Mouse (Mus musculus) embryonic facial prominence, embryonic 12.5 days (tissue): ENCODE results near the gene Cd46. TPM values are rescaled to one million over a fixed set of nuclear protein-coding genes. Genes with fewer than 3 reads are reported as not detected.

ENCODE experiments used
- ATAC-seq: fragments of 200-750 bp; cut with Nextera tagmentation; 2 replicates; pipeline ENCODE4 v1.8.0; 2017; ENCODE audit not compliant: insufficient number of reproducible peaks, insufficient read depth, low FRiP score, low TSS enrichment
- H3K27ac ChIP-seq: fragments of 300-500 bp; sonication (generic); 2 replicates; pipeline ENCODE4 v1.5.1; 2016; ENCODE audit warnings: mild to moderate bottlenecking
- H3K27me3 ChIP-seq: fragments of 300-500 bp; sonication (generic); 2 replicates; pipeline ENCODE4 v1.6.1; 2016; ENCODE audit warnings: mild to moderate bottlenecking, moderate library complexity
- H3K36me3 ChIP-seq: fragments of 300-500 bp; sonication (generic); 2 replicates; pipeline ENCODE4 v1.6.1; 2016; ENCODE audit warnings: mild to moderate bottlenecking
- H3K4me1 ChIP-seq: fragments of 300-500 bp; sonication (generic); 2 replicates; pipeline ENCODE4 v1.6.1; 2016
- H3K4me2 ChIP-seq: fragments of 300-500 bp; sonication (generic); replicated peaks from 2 replicates; pipeline ENCODE4 v1.6.1; 2016; ENCODE audit warnings: mild to moderate bottlenecking, moderate library complexity
- H3K4me3 ChIP-seq: fragments of 300-500 bp; sonication (generic); 2 replicates; pipeline ENCODE4 v1.5.1; 2016; ENCODE audit warnings: mild to moderate bottlenecking
- H3K9ac ChIP-seq: fragments of 300-500 bp; sonication (generic); 2 replicates; pipeline ENCODE4 v1.6.1; 2016; ENCODE audit warnings: mild to moderate bottlenecking, moderate library complexity
- H3K9me3 ChIP-seq: fragments of 300-500 bp; sonication (generic); 2 replicates; pipeline ENCODE4 v1.6.1; 2016; ENCODE audit warnings: mild to moderate bottlenecking, moderate library complexity
- WGBS: fragments of 180-500 bp; shearing (Covaris S2); methylation state at CpG from one replicate; pipeline ENCODE4 v1.1.7; 2016; 5-methylcytosine and 5-hydroxymethylcytosine counted together
- polyA plus RNA-seq: library from polyadenylated mRNA; unstranded; fragments of >200 nt; fragmentation: Nextera tagmentation; extraction: Ambion mirVana; gene quantifications from 2 replicates; pipeline ENCODE4 v1.2.1, GENCODE M21; 2016

Gene Cd46
- polyA plus RNA-seq, 1 experiment from 2014 or later, result 1.6 TPM

DNA sequence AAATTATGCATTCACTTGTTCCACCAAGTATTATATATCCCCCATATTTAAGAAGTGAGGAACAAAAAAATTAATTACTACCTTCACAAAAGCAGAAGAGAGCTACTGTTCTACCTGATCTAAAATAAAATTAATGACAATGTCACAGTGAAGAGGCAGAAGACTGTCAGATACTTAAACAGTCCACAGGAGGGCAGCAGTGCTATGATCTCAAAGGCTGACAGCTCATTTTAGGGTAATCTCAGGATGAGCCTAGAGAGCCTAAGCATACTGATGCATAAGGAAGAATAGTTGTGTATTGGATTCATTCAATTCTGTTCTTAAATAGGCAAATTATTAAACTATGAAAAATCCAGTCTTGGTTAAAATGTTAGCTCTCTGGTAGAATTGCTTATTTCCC lies 51.6 kb downstream of the Cd46 start:
- Histone ChIP-seq H3K27ac (no peak overlapping the region), H3K4me1 (no peaks in the 10 kb centered on the region), H3K4me2 (no peak overlapping the region), H3K9ac (no peak overlapping the region), H3K9me3 (no peaks in the 10 kb centered on the region), H3K4me3 (no peak overlapping the region), H3K27me3 (no peaks in the 10 kb centered on the region), H3K36me3 (no peaks in the 10 kb centered on the region)
- ATAC-seq, result no peak

DNA sequence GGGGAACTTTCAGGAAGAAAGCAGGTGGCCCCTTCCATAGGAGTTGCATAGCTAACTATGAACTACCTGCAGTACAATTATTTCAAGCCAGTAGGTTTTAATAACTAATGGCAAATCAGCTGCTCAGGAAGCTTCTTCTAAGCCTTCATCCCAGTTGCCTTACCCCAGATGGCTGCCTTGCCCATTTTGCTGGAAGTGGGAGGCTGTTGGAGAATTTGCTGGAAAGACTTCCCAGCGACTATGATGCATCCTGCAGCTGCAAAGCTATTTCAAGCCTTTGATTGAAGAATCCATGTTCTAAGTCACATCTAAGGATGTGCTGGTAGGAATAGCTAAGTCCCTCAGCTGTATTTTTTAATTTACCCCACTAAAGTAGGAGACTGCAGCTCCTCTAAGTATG lies 53.7 kb downstream of the Cd46 start:
- Histone ChIP-seq H3K36me3 (no peaks in the 10 kb centered on the region), H3K27ac (no peak overlapping the region), H3K4me1 (no peaks in the 10 kb centered on the region), H3K4me3 (no peak overlapping the region), H3K4me2 (no peak overlapping the region), H3K27me3 (no peaks in the 10 kb centered on the region), H3K9ac (no peak overlapping the region), H3K9me3 (no peaks in the 10 kb centered on the region)
- WGBS, result 58% methylated on average over 1 of the region's 1 CpGs
- ATAC-seq, result no peak

DNA sequence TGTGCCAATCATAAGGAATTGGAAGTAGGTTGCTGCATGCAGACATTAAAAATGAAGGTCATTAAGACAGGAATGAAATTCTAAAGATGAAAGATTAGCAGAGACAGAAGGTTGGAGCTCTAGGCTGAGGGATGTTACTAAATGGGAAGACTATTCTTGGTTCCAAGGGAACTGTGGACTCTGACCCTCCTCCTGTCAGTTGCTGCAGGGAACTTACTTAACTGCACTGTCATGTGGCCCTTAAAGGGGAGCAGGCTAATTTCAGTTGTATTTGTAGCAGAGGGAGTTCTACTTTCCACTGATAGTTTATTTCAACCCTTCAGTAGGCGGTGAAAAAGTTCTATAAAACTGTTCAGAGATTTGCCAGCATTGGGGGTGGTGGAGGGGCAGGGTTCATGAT lies 54.1 kb downstream of the Cd46 start:
- ATAC-seq, result no peak
- Histone ChIP-seq H3K4me2 (no peak overlapping the region), H3K9me3 (no peaks in the 10 kb centered on the region), H3K27ac (no peak overlapping the region), H3K9ac (no peak overlapping the region), H3K36me3 (no peaks in the 10 kb centered on the region), H3K27me3 (no peaks in the 10 kb centered on the region), H3K4me1 (no peaks in the 10 kb centered on the region), H3K4me3 (no peak overlapping the region)
- 84% methylated on average over 1 of the region's 1 CpGs for WGBS

DNA sequence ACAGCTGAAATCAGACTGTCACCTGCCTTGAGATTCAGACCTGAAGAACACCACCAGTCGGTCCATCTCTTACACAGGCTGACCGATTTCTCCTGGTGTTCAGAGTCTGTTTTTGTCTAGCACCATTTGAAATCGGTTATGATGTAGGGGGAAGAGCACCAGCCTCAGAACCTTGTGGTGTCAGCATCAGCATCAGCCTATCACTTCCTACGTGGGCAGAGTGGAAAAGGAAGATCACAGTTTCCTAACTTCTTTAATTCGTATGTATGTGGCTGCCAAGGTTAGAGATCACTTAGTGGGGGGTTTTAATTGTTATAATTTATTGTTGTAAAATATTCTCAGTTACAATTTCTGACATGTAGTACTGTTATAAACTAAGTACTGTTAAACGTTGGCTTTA lies 54.6 kb downstream of the Cd46 start:
- ATAC-seq, result no peak
- Histone ChIP-seq H3K27me3 (no peaks in the 10 kb centered on the region), H3K4me1 (no peaks in the 10 kb centered on the region), H3K4me3 (no peak overlapping the region), H3K36me3 (no peaks in the 10 kb centered on the region), H3K4me2 (no peak overlapping the region), H3K9me3 (no peaks in the 10 kb centered on the region), H3K9ac (no peak overlapping the region), H3K27ac (no peak overlapping the region)
- WGBS, result 83% methylated on average over 6 of the region's 6 CpGs

GRCm38 (mm10) chr1:195033941-195034340 lies 58.1 kb downstream of the Cd46 start:
- H3K9ac ChIP-seq, result no peak overlapping the region
- H3K36me3 ChIP-seq, result no peaks in the 10 kb centered on the region
- 86% methylated on average over 1 of the region's 1 CpGs for WGBS
- H3K4me1 ChIP-seq, result no peaks in the 10 kb centered on the region
- H3K27me3 ChIP-seq, result no peaks in the 10 kb centered on the region
- no peak for ATAC-seq
- no peak overlapping the region for H3K4me3 ChIP-seq
- no peaks in the 10 kb centered on the region for H3K9me3 ChIP-seq
- H3K4me2 ChIP-seq, result no peak overlapping the region
- no peak overlapping the region for H3K27ac ChIP-seq

DNA sequence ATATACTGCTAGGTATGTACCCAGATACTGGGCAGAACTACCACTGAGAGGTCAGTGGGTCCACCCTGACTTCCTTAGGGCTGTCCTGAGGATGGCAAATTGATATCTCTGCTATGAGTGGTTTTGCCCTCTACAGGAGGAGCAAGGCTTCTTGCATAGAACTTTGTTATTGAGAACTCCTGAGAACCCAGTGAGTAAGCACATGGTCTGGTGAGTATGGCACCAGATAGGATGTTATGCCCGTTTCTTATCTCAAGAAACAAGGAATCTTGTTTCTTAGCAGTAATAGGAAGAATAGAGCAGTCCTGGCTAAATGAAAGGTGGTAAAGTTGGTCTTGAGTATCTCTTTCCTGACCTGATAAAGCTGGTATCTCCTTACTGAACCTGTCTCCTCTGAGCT lies 59.3 kb downstream of the Cd46 start:
- no peak overlapping the region for H3K4me2 ChIP-seq
- H3K4me1 ChIP-seq, result no peaks in the 10 kb centered on the region
- no peak overlapping the region for H3K9ac ChIP-seq
- WGBS, result 79% methylated on average over 1 of the region's 1 CpGs
- H3K9me3 ChIP-seq, result no peaks in the 10 kb centered on the region
- no peaks in the 10 kb centered on the region for H3K36me3 ChIP-seq
- H3K27me3 ChIP-seq, result no peaks in the 10 kb centered on the region
- H3K27ac ChIP-seq, result no peak overlapping the region
- ATAC-seq, result no peak
- H3K4me3 ChIP-seq, result no peak overlapping the region

DNA sequence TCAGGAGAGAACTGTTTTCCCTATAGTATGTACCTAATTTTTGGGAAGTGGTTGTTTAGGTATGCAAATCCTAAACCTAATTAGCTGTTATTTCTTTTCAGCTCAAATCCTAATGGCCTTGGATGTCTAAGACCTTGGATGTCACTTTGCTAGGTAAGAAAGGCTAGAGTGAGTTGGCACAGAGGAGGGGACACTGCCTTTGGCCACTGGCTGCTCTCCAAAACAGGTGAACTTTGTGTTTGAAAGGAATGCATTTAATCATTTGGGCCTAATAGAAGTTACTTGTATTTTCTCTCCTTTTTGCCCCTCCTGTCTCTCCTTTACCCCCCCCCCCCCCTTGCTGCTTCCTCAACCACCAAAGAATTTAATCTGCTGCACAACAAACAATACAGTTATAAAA lies 60.3 kb downstream of the Cd46 start:
- H3K9me3 ChIP-seq, result no peaks in the 10 kb centered on the region
- H3K4me2 ChIP-seq, result no peak overlapping the region
- no peaks in the 10 kb centered on the region for H3K27me3 ChIP-seq
- no peaks in the 10 kb centered on the region for H3K36me3 ChIP-seq
- ATAC-seq, result no peak
- H3K27ac ChIP-seq, result no peak overlapping the region
- no peaks in the 10 kb centered on the region for H3K4me1 ChIP-seq
- no peak overlapping the region for H3K4me3 ChIP-seq
- H3K9ac ChIP-seq, result no peak overlapping the region

DNA sequence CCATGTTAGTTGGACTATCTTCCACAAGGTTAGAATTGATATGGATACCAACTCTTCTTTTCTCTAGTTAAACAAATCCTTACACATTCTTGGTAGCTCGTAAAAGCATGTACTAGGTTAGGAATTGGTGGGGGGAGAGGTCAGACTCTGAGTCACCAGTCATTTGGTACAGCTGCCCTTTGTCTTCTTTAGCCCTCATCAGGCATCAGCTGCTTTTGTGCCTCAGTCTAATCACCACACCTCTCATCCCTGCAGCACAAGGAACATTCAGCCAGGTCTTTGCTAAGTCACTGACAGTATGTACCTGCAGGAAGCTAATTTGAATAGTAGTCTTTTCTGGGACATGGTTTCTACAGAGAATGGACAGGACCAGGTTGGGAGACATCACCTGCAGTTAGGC lies 64.5 kb downstream of the Cd46 start:
- no peaks in the 10 kb centered on the region for H3K36me3 ChIP-seq
- H3K4me1 ChIP-seq, result no peaks in the 10 kb centered on the region
- no peak overlapping the region for H3K4me3 ChIP-seq
- no peak overlapping the region for H3K9ac ChIP-seq
- no peaks in the 10 kb centered on the region for H3K9me3 ChIP-seq
- 55% methylated on average over 1 of the region's 1 CpGs for WGBS
- H3K27ac ChIP-seq, result no peak overlapping the region
- no peak overlapping the region for H3K4me2 ChIP-seq
- H3K27me3 ChIP-seq, result no peaks in the 10 kb centered on the region
- ATAC-seq, result no peak

- no peak for ATAC-seq
- Histone ChIP-seq H3K27me3 (no peaks in the 10 kb centered on the region), H3K9me3 (no peaks in the 10 kb centered on the region), H3K36me3 (no peaks in the 10 kb centered on the region), H3K4me2 (no peak overlapping the region), H3K9ac (no peak overlapping the region), H3K4me3 (no peak overlapping the region), H3K4me1 (no peaks in the 10 kb centered on the region), H3K27ac (no peak overlapping the region)
- WGBS, result 80% methylated on average over 1 of the region's 1 CpGs
Observed at GRCm38 (mm10) chr1:195023848-195024247, 68.2 kb downstream of the Cd46 start.

DNA sequence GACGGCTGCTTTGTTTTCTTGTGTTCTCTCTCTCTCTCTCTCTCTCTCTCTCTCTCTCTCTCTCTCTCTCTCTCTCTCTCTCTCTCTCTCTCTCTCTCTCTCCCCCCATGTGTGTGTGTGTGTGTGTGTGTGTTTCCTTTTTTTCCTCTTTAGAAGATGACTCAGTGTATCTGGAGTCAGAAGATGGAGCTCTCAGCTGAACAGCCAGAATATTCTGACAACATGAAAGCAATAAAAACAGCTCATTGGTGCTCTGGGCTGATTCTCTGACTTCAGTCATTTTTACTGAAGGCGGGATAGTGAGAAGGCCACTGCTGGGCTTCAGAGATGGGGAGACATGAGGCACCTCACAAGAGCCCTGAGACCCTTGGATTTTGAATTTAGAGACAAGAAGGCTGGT lies 70.2 kb downstream of the Cd46 start:
- WGBS, result 81% methylated on average over 2 of the region's 2 CpGs
- Histone ChIP-seq H3K36me3 (no peaks in the 10 kb centered on the region), H3K27me3 (no peaks in the 10 kb centered on the region), H3K9ac (no peak overlapping the region), H3K9me3 (no peaks in the 10 kb centered on the region), H3K27ac (no peak overlapping the region), H3K4me2 (no peak overlapping the region), H3K4me3 (no peak overlapping the region), H3K4me1 (no peaks in the 10 kb centered on the region)
- no peak for ATAC-seq

- Histone ChIP-seq H3K4me1 (no peaks in the 10 kb centered on the region), H3K27me3 (no peaks in the 10 kb centered on the region), H3K9ac (no peak overlapping the region), H3K4me2 (no peak overlapping the region), H3K27ac (no peak overlapping the region), H3K9me3 (no peaks in the 10 kb centered on the region), H3K4me3 (no peak overlapping the region), H3K36me3 (no peaks in the 10 kb centered on the region)
- no peak for ATAC-seq
- WGBS, result 93% methylated on average over 5 of the region's 5 CpGs
Observed at GRCm38 (mm10) chr1:195019062-195019600, 72.9 kb downstream of the Cd46 start.

- H3K36me3 ChIP-seq, result no peaks in the 10 kb centered on the region
- H3K9me3 ChIP-seq, result no peaks in the 10 kb centered on the region
- H3K27me3 ChIP-seq, result no peaks in the 10 kb centered on the region
- no peak overlapping the region for H3K27ac ChIP-seq
- H3K4me2 ChIP-seq, result no peak overlapping the region
- WGBS, result 85% methylated on average over 9 of the region's 9 CpGs
- H3K4me3 ChIP-seq, result no peak overlapping the region
- no peak overlapping the region for H3K9ac ChIP-seq
- no peaks in the 10 kb centered on the region for H3K4me1 ChIP-seq
- ATAC-seq, result no peak
Observed at GRCm38 (mm10) chr1:195018089-195018999, 73.7 kb downstream of the Cd46 start.
